Mouse (Mus musculus) ES-Bruce4 (cell line): ENCODE results near the gene Dph5. TPM values are rescaled to one million over a fixed set of nuclear protein-coding genes. Genes with fewer than 3 reads are reported as not detected.

ENCODE experiments used
- H3K27ac ChIP-seq: 2 replicates; pipeline ENCODE4 v1.5.1; 2012; ENCODE audit warnings: low read length, inconsistent platforms; ENCODE audit not compliant: insufficient read depth
- H3K27me3 ChIP-seq: 2 replicates; pipeline ENCODE4 v1.6.1; 2012; ENCODE audit warnings: mild to moderate bottlenecking, low read length, inconsistent platforms; ENCODE audit not compliant: control insufficient read depth, poor library complexity, insufficient read depth, severe bottlenecking
- H3K36me3 ChIP-seq: 2 replicates; pipeline ENCODE4 v1.6.1; 2012; ENCODE audit warnings: inconsistent platforms, mild to moderate bottlenecking, low read length, moderate library complexity; ENCODE audit not compliant: control insufficient read depth, poor library complexity, insufficient read depth, severe bottlenecking
- H3K4me1 ChIP-seq: one replicate; pipeline ENCODE4 v1.8.1; 2011; ENCODE audit warnings: low read length; ENCODE audit not compliant: control insufficient read depth, insufficient read depth
- H3K4me3 ChIP-seq: 2 replicates; pipeline ENCODE4 v1.5.1; 2011; ENCODE audit warnings: low read depth, mild to moderate bottlenecking, low read length
- H3K9ac ChIP-seq: 2 replicates; pipeline ENCODE4 v1.6.1; 2012; ENCODE audit warnings: low read depth, mild to moderate bottlenecking, inconsistent platforms; ENCODE audit not compliant: poor library complexity, severe bottlenecking
- H3K9me3 ChIP-seq: replicated peaks from 2 replicates; pipeline ENCODE4 v1.6.1; 2012; ENCODE audit warnings: mild to moderate bottlenecking, low read length, inconsistent platforms; ENCODE audit not compliant: control insufficient read depth, poor library complexity, insufficient read depth, severe bottlenecking
- CTCF ChIP-seq: IDR thresholded peaks from one replicate; pipeline ENCODE4 v1.8.1; 2011; ENCODE audit warnings: low read depth, low read length
- EP300 ChIP-seq: IDR thresholded peaks from 2 replicates; pipeline ENCODE4 v1.6.1; 2011; ENCODE audit warnings: low read depth, low read length; ENCODE audit not compliant: insufficient read depth
- POLR2A ChIP-seq: IDR thresholded peaks from one replicate; pipeline ENCODE4 v1.8.1; 2011; ENCODE audit warnings: low read length; ENCODE audit not compliant: insufficient read depth
- polyA plus RNA-seq: library from polyadenylated mRNA; stranded (reverse); fragments of >200 nt; gene quantifications from 2 replicates; pipeline ENCODE4 v1.2.4, GENCODE M21; 2011; ENCODE audit warnings: low read depth; ENCODE audit not compliant: missing spikeins, insufficient read depth, insufficient read length

Gene Dph5
- polyA plus RNA-seq = 27.3 and 33.2 TPM in 2 replicates

DNA sequence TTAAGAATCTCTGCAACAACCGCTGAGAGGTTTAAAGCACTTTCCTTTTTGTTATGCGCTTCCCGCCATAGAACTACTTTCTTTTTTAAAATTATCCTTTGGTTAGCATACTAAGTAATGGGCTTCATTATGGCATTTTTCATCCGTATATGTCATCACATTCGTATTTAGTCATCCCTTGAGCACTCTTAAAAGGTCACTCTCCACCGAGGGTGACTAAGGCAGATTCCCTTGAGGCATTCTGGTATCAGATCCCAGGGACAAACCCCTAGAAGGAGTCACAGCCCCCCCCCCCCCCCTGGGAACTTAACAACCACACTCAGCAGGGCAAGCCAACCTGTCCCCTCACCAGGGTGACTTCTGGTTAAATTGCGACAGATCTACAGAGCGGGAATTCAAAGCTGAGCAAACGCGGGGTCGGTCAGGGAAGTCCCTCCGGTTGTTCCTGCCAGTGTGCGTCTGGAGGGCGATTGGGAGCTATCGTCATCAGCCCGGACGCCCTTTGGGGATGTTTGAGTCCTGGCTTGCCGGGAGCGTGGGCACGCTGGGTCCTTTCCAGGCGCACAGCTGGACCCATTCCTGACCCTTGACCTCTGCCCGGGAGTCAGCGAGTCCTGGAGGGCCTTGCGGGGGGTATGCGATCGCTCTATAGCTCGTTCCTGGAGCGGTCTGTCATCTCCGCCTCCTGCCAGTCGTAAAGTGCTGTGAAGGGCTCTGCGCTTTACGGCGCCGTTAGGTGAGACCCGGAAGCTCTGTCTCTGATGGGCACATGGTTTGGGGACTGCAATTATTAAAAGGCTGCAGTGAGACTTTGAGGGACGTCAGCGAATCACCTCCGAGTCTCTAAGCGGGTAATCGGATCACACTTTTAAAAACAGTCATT is at the start of gene Dph5:
Gene Dph5, plus strand, starts transcription at position 411 of the 883 bp plus-strand sequence.
- Histone ChIP-seq H3K36me3 (peaks cover 2% of the 10 kb centered on the region), H3K4me3 (peak within 1 kb of the TSS; percentile 100), H3K9ac (peak within 1 kb of the TSS; percentile 83), H3K27ac (no peak within 1 kb of the TSS), H3K27me3 (no peaks in the 10 kb centered on the region), H3K4me1 (no peaks in the 10 kb centered on the region), H3K9me3 (no peaks in the 10 kb centered on the region)
- 0 out of 2 replicates have a peak, but pooled peaks have one; percentile 22 for TF ChIP-seq EP300
- no peak for TF ChIP-seq POLR2A
- no peak for TF ChIP-seq CTCF

DNA sequence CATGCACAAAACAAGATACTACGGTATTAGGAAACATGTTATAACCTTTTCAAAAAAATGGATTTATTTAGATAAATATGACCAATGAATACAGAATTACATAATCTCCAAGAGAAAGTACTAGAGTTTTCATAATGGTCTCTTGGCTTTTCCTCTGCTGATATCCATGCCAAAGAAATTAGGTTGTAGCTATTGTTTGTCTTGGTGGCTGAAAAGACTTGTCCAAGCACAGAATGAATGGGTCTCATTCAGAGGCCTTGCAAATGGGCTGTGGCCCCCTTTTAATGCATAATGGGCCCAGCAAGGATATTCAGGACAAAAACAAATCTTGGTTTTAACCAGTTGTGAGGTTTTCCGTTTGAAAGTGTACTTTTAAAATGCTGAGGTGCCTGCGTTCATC is 43.1 kb upstream of the Dph5 start:
- Histone ChIP-seq H3K36me3 (no peaks in the 10 kb centered on the region), H3K9me3 (0 out of 2 replicates have a peak, but pooled peaks cover 2% of the 10 kb centered on the region), H3K4me3 (no peak overlapping the region), H3K9ac (no peak overlapping the region), H3K27ac (no peak overlapping the region), H3K27me3 (no peaks in the 10 kb centered on the region), H3K4me1 (peaks cover 1% of the 10 kb centered on the region)
- TF ChIP-seq EP300 = no peak
- no peak for TF ChIP-seq POLR2A
- TF ChIP-seq CTCF = no peak

DNA sequence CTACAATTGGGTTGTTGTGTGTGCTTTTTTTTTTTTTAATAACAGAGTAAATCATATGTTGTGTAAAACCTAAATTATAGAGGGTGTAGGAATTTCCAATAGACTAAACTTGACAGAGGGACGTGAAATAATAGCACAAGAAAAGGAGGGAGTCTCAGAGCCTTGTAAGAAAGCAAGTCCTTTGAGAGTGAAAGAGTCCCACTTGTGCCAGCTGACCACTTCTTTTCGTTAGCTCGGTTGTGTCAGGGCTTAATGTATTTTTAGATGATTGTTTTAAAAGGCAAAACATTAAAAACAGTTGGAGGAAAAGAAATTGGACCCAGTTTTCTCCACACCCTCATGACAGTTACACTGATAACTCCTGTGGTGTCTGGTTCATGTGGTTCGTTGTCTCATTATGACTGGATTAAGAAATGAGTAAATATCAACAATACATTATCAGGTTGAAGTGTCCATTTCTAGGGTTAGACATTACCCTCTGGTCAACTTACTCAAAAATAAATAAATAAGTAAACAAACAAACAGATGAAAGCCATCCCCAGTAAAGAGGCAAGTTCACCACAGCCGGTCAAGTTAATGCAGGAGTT is 42.5 kb upstream of the Dph5 start:
- Histone ChIP-seq H3K9me3 (0 out of 2 replicates have a peak, but pooled peaks cover 2% of the 10 kb centered on the region), H3K4me3 (no peak overlapping the region), H3K27ac (no peak overlapping the region), H3K27me3 (no peaks in the 10 kb centered on the region), H3K4me1 (peaks cover 1% of the 10 kb centered on the region), H3K9ac (no peak overlapping the region), H3K36me3 (no peaks in the 10 kb centered on the region)
- TF ChIP-seq CTCF (no peak), POLR2A (no peak), EP300 (no peak)

DNA sequence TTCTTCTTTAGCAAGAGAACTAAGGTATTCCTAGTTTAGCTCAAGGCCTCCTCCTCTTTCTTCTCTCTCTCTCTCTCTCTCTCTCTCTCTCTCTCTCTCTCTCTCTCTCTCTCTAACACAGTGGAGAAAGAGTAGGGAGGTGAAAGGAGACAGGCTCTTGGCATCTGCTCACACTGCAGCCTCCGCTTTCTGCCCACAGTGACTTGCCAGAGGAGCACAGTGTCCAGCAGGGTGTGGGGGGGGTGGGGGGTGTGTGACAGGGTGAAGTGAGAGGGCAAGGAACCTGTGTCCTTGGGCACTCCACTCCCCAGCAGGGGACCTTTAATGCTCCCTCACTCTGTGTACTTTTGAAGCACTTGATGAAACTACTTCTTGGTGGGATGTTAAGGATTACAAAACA is 41.9 kb upstream of the Dph5 start:
- Histone ChIP-seq H3K9me3 (0 out of 2 replicates have a peak, but pooled peaks cover 2% of the 10 kb centered on the region), H3K27ac (no peak overlapping the region), H3K4me1 (peaks cover 1% of the 10 kb centered on the region), H3K9ac (no peak overlapping the region), H3K4me3 (no peak overlapping the region), H3K27me3 (no peaks in the 10 kb centered on the region), H3K36me3 (no peaks in the 10 kb centered on the region)
- TF ChIP-seq EP300 = no peak
- TF ChIP-seq CTCF = no peak
- TF ChIP-seq POLR2A = no peak

DNA sequence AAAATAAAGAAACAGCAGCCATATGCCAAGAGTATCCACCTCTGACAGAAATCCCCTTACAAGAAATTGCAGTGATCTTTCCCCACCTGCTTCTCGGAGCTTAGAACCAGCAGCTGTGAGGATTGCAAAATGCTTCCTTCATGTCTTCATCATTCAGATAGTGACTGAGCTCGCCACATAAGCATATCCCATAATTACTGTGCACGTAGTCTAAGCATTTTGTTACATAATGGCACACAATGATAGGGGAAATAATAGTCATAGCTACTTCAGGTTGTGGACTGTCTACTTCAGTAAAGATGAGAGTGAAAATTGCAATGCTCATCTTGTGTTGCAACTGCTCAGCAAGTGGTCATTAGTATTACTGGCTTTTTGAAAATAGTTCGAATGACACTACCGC is 41.5 kb upstream of the Dph5 start:
- peaks cover 1% of the 10 kb centered on the region for H3K4me1 ChIP-seq
- no peaks in the 10 kb centered on the region for H3K36me3 ChIP-seq
- H3K27me3 ChIP-seq = no peaks in the 10 kb centered on the region
- no peak overlapping the region for H3K27ac ChIP-seq
- TF ChIP-seq POLR2A = no peak
- TF ChIP-seq CTCF = no peak
- TF ChIP-seq EP300 = no peak
- no peak overlapping the region for H3K9ac ChIP-seq
- 0 out of 2 replicates have a peak, but pooled peaks cover 2% of the 10 kb centered on the region for H3K9me3 ChIP-seq
- no peak overlapping the region for H3K4me3 ChIP-seq

DNA sequence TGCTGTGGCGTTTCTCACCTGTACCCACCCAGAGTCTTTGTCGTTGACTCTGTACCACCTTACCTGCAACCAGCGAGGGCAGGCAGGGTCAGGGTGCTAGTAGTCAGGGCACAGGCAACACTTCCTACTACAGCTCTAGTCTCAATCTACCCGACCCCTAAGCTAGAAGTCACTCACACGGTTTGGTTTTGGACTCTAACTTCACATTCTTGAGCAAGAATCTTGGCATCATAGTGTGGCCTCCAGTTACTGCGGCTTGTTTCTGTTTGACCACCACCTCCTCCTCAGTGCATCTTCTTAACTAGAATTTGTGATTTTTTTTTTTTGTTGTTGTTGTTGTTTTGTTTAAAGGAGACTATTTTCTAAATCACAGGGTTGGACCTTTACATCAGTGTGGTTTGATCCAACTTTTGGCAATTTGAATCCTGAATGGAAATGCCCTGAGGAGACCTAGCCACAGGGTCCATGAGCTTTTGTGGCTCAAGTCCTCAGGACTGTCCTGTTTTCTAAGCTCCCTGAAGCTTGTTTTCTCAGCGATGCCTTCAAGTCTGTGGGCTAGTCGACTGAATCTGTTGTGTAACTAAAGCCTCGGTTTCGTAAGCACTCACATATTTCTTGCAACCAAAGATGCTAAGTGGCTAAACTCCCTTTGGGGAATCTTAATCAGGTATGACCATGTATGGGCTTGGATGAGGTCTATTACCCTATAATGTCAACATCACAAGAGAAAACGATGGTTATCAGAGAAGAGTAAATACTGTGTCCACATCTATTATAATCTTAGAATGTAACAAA is 38.8 kb upstream of the Dph5 start:
- H3K4me3 ChIP-seq = no peak overlapping the region
- no peak for TF ChIP-seq POLR2A
- no peaks in the 10 kb centered on the region for H3K27me3 ChIP-seq
- H3K9ac ChIP-seq = no peak overlapping the region
- H3K9me3 ChIP-seq = 0 out of 2 replicates have a peak, but pooled peaks cover 2% of the 10 kb centered on the region
- H3K36me3 ChIP-seq = no peaks in the 10 kb centered on the region
- H3K4me1 ChIP-seq = peaks cover 1% of the 10 kb centered on the region
- H3K27ac ChIP-seq = no peak overlapping the region
